ENCODE assay signal across 29 mouse cellular contexts in the genomic region with DNA sequence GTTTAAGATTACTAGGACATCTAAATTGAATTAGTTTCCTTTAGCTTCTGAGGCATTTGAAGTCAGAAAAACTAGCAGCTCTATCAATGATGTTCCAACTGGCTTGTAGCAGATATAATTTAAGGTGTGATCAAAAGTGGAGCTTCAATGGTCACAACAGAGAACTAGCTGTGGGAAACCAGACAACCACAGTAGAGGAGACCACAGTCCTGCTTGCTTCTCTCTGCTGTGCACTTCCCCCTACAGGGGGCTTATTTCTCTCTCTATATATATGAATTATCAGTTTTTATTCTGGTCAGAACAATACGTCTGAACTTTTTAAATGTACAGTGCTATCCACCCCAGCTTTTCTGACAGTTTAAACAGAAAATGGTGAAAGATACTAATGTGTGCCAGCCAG.
"Had no signal": no experiment of that assay in that cellular context is flagged by ENCODE, and none has a peak within 500 bp of the region (broad histone marks: within the 10 kb centered on the region; RNA-seq: fewer than 3 reads in every experiment).

No protein-coding gene starts in this region.

- H3K9ac ChIP-seq: limb, embryonic 12.5 days; limb, embryonic 13.5 days; limb, embryonic 15.5 days; liver, embryonic 12.5 days; liver, embryonic 13.5 days; liver, embryonic 14.5 days; liver, embryonic 15.5 days; liver, postnatal 0 days; lung, embryonic 14.5 days; lung, embryonic 15.5 days; midbrain, embryonic 12.5 days; midbrain, embryonic 13.5 days; midbrain, embryonic 15.5 days had no signal

- H3K4me1 ChIP-seq: limb, embryonic 10.5 days; limb, embryonic 12.5 days; limb, embryonic 13.5 days; limb, embryonic 15.5 days; liver, embryonic 12.5 days; liver, embryonic 13.5 days; liver, embryonic 15.5 days; lung, embryonic 15.5 days; midbrain, embryonic 10.5 days; midbrain, embryonic 13.5 days; midbrain, embryonic 15.5 days had no signal

- H3K9me3 ChIP-seq: limb, embryonic 10.5 days; limb, embryonic 12.5 days; limb, embryonic 15.5 days; liver, embryonic 13.5 days; liver, embryonic 15.5 days; lung, embryonic 15.5 days; midbrain, embryonic 10.5 days; midbrain, embryonic 12.5 days; midbrain, embryonic 15.5 days had no signal

- H3K27me3 ChIP-seq: limb, embryonic 12.5 days; limb, embryonic 13.5 days; limb, embryonic 15.5 days; liver, embryonic 12.5 days; liver, embryonic 13.5 days; liver, embryonic 15.5 days; lung, embryonic 15.5 days; megakaryocyte, embryonic 14.5 days; midbrain, embryonic 12.5 days; midbrain, embryonic 13.5 days; midbrain, embryonic 15.5 days had no signal

- H3K36me3 ChIP-seq: limb, embryonic 10.5 days; limb, embryonic 12.5 days; limb, embryonic 13.5 days; limb, embryonic 15.5 days; liver, embryonic 12.5 days; liver, embryonic 13.5 days; liver, embryonic 15.5 days; lung, embryonic 15.5 days; midbrain, embryonic 10.5 days; midbrain, embryonic 12.5 days; midbrain, embryonic 13.5 days; midbrain, embryonic 15.5 days had no signal

- DNase-seq: left cerebral cortex, postnatal 4 days; liver; liver, embryonic 13.5 days; liver, postnatal 0 days; lung, adult 18-20 months; lung, adult 2 months; lung, postnatal 10 days; lung, postnatal 14 days; lung, postnatal 36 days; lung, postnatal 4 days had no signal

- ATAC-seq: liver, embryonic 12.5 days; liver, postnatal 0 days; lung, postnatal 0 days; midbrain, embryonic 15.5 days had no signal

- H3K4me3 ChIP-seq: limb, embryonic 10.5 days; limb, embryonic 12.5 days; limb, embryonic 13.5 days; limb, embryonic 15.5 days; liver, embryonic 12.5 days; liver, embryonic 13.5 days; liver, embryonic 15.5 days; lung, embryonic 15.5 days; midbrain, embryonic 10.5 days; midbrain, embryonic 12.5 days; midbrain, embryonic 13.5 days; midbrain, embryonic 15.5 days; myocyte had no signal

- H3K27ac ChIP-seq: limb, embryonic 10.5 days; limb, embryonic 12.5 days; limb, embryonic 13.5 days; limb, embryonic 15.5 days; liver, embryonic 12.5 days; liver, embryonic 13.5 days; liver, embryonic 14.5 days; liver, embryonic 15.5 days; lung, embryonic 15.5 days; macrophage; midbrain, embryonic 10.5 days; midbrain, embryonic 12.5 days; midbrain, embryonic 13.5 days; midbrain, embryonic 15.5 days had no signal

- H3K4me2 ChIP-seq: limb, embryonic 12.5 days; limb, embryonic 13.5 days; limb, embryonic 15.5 days; liver, embryonic 11.5 days; liver, embryonic 12.5 days; liver, embryonic 13.5 days; liver, embryonic 15.5 days; lung, embryonic 14.5 days; lung, embryonic 15.5 days; midbrain, embryonic 11.5 days; midbrain, embryonic 12.5 days; midbrain, embryonic 13.5 days; midbrain, embryonic 15.5 days had no signal
